Mouse (Mus musculus) midbrain, embryonic 15.5 days (tissue): ENCODE data around the gene Gm3285. TPM values are rescaled to one million over a fixed set of nuclear protein-coding genes. Genes with fewer than 3 reads are reported as not detected.

ENCODE experiments used
- ATAC-seq: fragments of 200-750 bp; cut with Nextera tagmentation; replicated peaks from 2 replicates; pipeline ENCODE4 v1.8.0; 2017; ENCODE audit warnings: moderate TSS enrichment
- H3K27ac ChIP-seq: fragments of 300-500 bp; sonication (generic); 2 replicates; pipeline ENCODE4 v1.5.1; 2015; ENCODE audit warnings: mild to moderate bottlenecking, inconsistent platforms
- H3K27me3 ChIP-seq: fragments of 300-500 bp; sonication (generic); replicated peaks from 2 replicates; pipeline ENCODE4 v1.6.1; 2015; ENCODE audit warnings: inconsistent platforms
- H3K36me3 ChIP-seq: fragments of 300-500 bp; sonication (generic); replicated peaks from 2 replicates; pipeline ENCODE4 v1.6.1; 2015; ENCODE audit warnings: inconsistent platforms
- H3K4me1 ChIP-seq: fragments of 300-500 bp; sonication (generic); 2 replicates; pipeline ENCODE4 v1.6.1; 2015; ENCODE audit warnings: inconsistent platforms
- H3K4me2 ChIP-seq: fragments of 300-500 bp; sonication (generic); 2 replicates; pipeline ENCODE4 v1.6.1; 2015; ENCODE audit warnings: inconsistent platforms, mild to moderate bottlenecking, moderate library complexity
- H3K4me3 ChIP-seq: fragments of 300-500 bp; sonication (generic); 2 replicates; pipeline ENCODE4 v1.5.1; 2015; ENCODE audit warnings: mild to moderate bottlenecking, inconsistent platforms
- H3K9ac ChIP-seq: fragments of 300-500 bp; sonication (generic); 2 replicates; pipeline ENCODE4 v1.6.1; 2015; ENCODE audit warnings: mild to moderate bottlenecking, inconsistent platforms
- H3K9me3 ChIP-seq: fragments of 300-500 bp; sonication (generic); 2 replicates; pipeline ENCODE4 v1.6.1; 2016; ENCODE audit warnings: inconsistent platforms
- WGBS: fragments of 180-500 bp; shearing (Covaris S2); methylation state at CpG from one replicate; pipeline ENCODE4 v1.1.7; 2015; ENCODE audit warnings: mixed read lengths; 5-methylcytosine and 5-hydroxymethylcytosine counted together
- polyA plus RNA-seq: library from polyadenylated mRNA; unstranded; fragments of >200 nt; fragmentation: Nextera tagmentation; extraction: Ambion mirVana; gene quantifications from 2 replicates; pipeline ENCODE4 v1.2.1, GENCODE M21; 2015

Gene Gm3285
- polyA plus RNA-seq, 1 experiment from 2014 or later: not detected

- ATAC-seq: peak; percentile 48
- Histone ChIP-seq H3K9ac (peak overlapping the region; percentile 69), H3K4me3 (peak overlapping the region; percentile 64), H3K4me1 (peaks cover 16% of the 10 kb centered on the region), H3K4me2 (peak overlapping the region; percentile 65), H3K27ac (peak overlapping the region; percentile 76), H3K9me3 (no peaks in the 10 kb centered on the region), H3K36me3 (no peaks in the 10 kb centered on the region), H3K27me3 (no peaks in the 10 kb centered on the region)
- 2% methylated on average over 14 of the region's 14 CpGs for WGBS
Observed at GRCm38 (mm10) chr10:77901871-77902210, 40.1 kb downstream of the Gm3285 start.

GRCm38 (mm10) chr10:77902211-77902893 lies 40.6 kb downstream of the Gm3285 start, which contains the start of gene Lrrc3:
Gene Lrrc3, minus strand, starts transcription at chr10:77902536.
- Histone ChIP-seq H3K4me1 (peaks cover 16% of the 10 kb centered on the region), H3K27ac (peak within 1 kb of the TSS; percentile 76), H3K9ac (peak within 1 kb of the TSS; percentile 69), H3K4me3 (peak within 1 kb of the TSS; percentile 64), H3K4me2 (peak within 1 kb of the TSS; percentile 65), H3K9me3 (no peaks in the 10 kb centered on the region), H3K36me3 (no peaks in the 10 kb centered on the region), H3K27me3 (no peaks in the 10 kb centered on the region)
- ATAC-seq: peak; percentile 79
- under 1% methylated on average over 42 of the region's 46 CpGs for WGBS

GRCm38 (mm10) chr10:77902894-77903715 lies 41.3 kb downstream of the Gm3285 start:
- Histone ChIP-seq H3K4me2 (peak overlapping the region; percentile 65), H3K27ac (peak overlapping the region; percentile 64), H3K4me3 (peak overlapping the region; percentile 64), H3K4me1 (peaks cover 16% of the 10 kb centered on the region), H3K9me3 (no peaks in the 10 kb centered on the region), H3K9ac (peak overlapping the region; percentile 69), H3K36me3 (no peaks in the 10 kb centered on the region), H3K27me3 (no peaks in the 10 kb centered on the region)
- 4% methylated on average over 35 of the region's 35 CpGs for WGBS
- ATAC-seq: peak; percentile 90

Other genes starting within 250 kb of the Gm3285 start
- 91.1 and 97.2 TPM in 2 replicates for gene Ube2g2, start 239.7 kb upstream of the Gm3285 start, polyA plus RNA-seq
- gene Tspear, start 175.4 kb upstream of the Gm3285 start, polyA plus RNA-seq: 1.5 and 1.7 TPM in 2 replicates
- gene Gm19402, start 171.2 kb upstream of the Gm3285 start, polyA plus RNA-seq: not detected in 2 replicates
- not detected in 2 replicates for gene Gm9508, start 164.7 kb upstream of the Gm3285 start, polyA plus RNA-seq
- gene Gm10272, start 155.3 kb upstream of the Gm3285 start, polyA plus RNA-seq: not detected in 2 replicates
- not detected in 2 replicates for gene Gm10024, start 150.5 kb upstream of the Gm3285 start, polyA plus RNA-seq
- gene Gm10142, start 146.2 kb upstream of the Gm3285 start, polyA plus RNA-seq: not detected in 2 replicates
- gene Krtap12-1, start 141.4 kb upstream of the Gm3285 start, polyA plus RNA-seq: not detected in 2 replicates
- not detected in 2 replicates for gene Gm10100, start 135.5 kb upstream of the Gm3285 start, polyA plus RNA-seq
- not detected in 2 replicates for gene Gm18596, start 119.3 kb upstream of the Gm3285 start, polyA plus RNA-seq
- not detected in 2 replicates for gene Gm9736, start 110.6 kb upstream of the Gm3285 start, polyA plus RNA-seq
- not detected in 2 replicates for gene Gm3233, start 102.3 kb upstream of the Gm3285 start, polyA plus RNA-seq
- gene Gm3238, start 90.7 kb upstream of the Gm3285 start, polyA plus RNA-seq: not detected in 2 replicates
- not detected in 2 replicates for gene Gm7138, start 85.0 kb upstream of the Gm3285 start, polyA plus RNA-seq
- not detected in 2 replicates for gene Gm3250, start 79.4 kb upstream of the Gm3285 start, polyA plus RNA-seq
- gene Gm7137, start 73.8 kb upstream of the Gm3285 start, polyA plus RNA-seq: not detected in 2 replicates
- gene Gm9639, start 66.9 kb upstream of the Gm3285 start, polyA plus RNA-seq: not detected in 2 replicates
- gene Gm19668, start 62.8 kb upstream of the Gm3285 start, polyA plus RNA-seq: not detected in 2 replicates
- not detected in 2 replicates for gene Gm9507, start 50.1 kb upstream of the Gm3285 start, polyA plus RNA-seq
- gene Gm2696, start 47.3 kb upstream of the Gm3285 start, polyA plus RNA-seq: not detected in 2 replicates
- gene Krtap10-4, start 34.9 kb upstream of the Gm3285 start, polyA plus RNA-seq: not detected in 2 replicates
- gene Krtap10-10, start 26.0 kb upstream of the Gm3285 start, polyA plus RNA-seq: not detected in 2 replicates
- not detected in 2 replicates for gene Gm36176, start 15.2 kb upstream of the Gm3285 start, polyA plus RNA-seq
- gene Gm10318, start 9.1 kb upstream of the Gm3285 start, polyA plus RNA-seq: not detected in 2 replicates
- gene Lrrc3, start 40.6 kb downstream of the Gm3285 start, polyA plus RNA-seq: 24.2 and 24.3 TPM in 2 replicates
- 3.7 and 6.1 TPM in 2 replicates for gene Trpm2, start 108.6 kb downstream of the Gm3285 start, polyA plus RNA-seq
- 48.3 and 49.5 TPM in 2 replicates for gene 1810043G02Rik, start 116.5 kb downstream of the Gm3285 start, polyA plus RNA-seq
- 127 and 128 TPM in 2 replicates for gene Pfkl, start 148.1 kb downstream of the Gm3285 start, polyA plus RNA-seq
- not detected in 2 replicates for gene Dnmt3l, start 180.0 kb downstream of the Gm3285 start, polyA plus RNA-seq
- gene Aire, start 181.6 kb downstream of the Gm3285 start, polyA plus RNA-seq: 0.06 and 0.37 TPM in 2 replicates
- 0.48 and 0.84 TPM in 2 replicates for gene Icosl, start 207.3 kb downstream of the Gm3285 start, polyA plus RNA-seq